Mouse (Mus musculus): ENCODE measurements around the gene Camk1d. TPM values are rescaled to one million over a fixed set of nuclear protein-coding genes. Genes with fewer than 3 reads are reported as not detected.

Camk1d gene
- total and polyA plus RNA-seq, 3 experiments: 4.6 to 12.4 (median 4.8) TPM

GRCm38 (mm10) chr2:5305156-5305555, 409.2 kb downstream of the Camk1d start:
- no peak for DNase-seq (ENCODE audit: extremely low read depth)
- dilution Hi-C loops (cut with MboI; ENCODE audit: extremely low pct_ligation_motif_present, extremely low pct_unique_long_range_greater_than_20kb, low sequenced_read_pairs): no loop called here
- Histone ChIP-seq H3K4me3 (replicated peaks in 1 of 3; ENCODE audit: low read depth in 2 of 3, low read length in 2 of 3, poor library complexity in 1 of 3) (no peak overlapping the region), H3K9ac (ENCODE audit: insufficient read depth, low read depth) (no peak overlapping the region), H3K9me3 (replicated peaks; ENCODE audit: low read length) (no peaks in the 10 kb centered on the region), H3K27ac (ENCODE audit: insufficient read depth, low read depth) (no peak overlapping the region), H3K36me3 (replicated peaks in 1 of 2; ENCODE audit: control insufficient read depth in 1 of 2, insufficient read depth in 1 of 2, low read length in 1 of 2) (peaks cover 0 to 56% of the 10 kb centered on the region in 2 experiments), H3K4me1 (ENCODE audit: control insufficient read depth in 1 of 2, insufficient read depth in 2 of 2) (no peaks in the 10 kb centered on the region), H3K79me2 (replicated peaks; ENCODE audit: control insufficient read depth, extremely low read depth, insufficient read depth, poor library complexity, severe bottlenecking) (no peaks in the 10 kb centered on the region), H3K27me3 (replicated peaks) (no peaks in the 10 kb centered on the region), H3K4me2 (ENCODE audit: insufficient read depth, low read depth, poor library complexity, severe bottlenecking) (no peak overlapping the region)
- in situ Hi-C loops (cut with MboI; ENCODE audit: low pct_ligation_motif_present, low pct_unique_long_range_greater_than_20kb, low sequenced_read_pairs): no loop called here
- TF ChIP-seq SIN3A (IDR thresholded peaks at IDR 0.05; ENCODE audit: low read length) (no peak), NRF1 (IDR thresholded peaks at IDR 0.05; ENCODE audit: low read depth, low read length) (no peak), JUND (conservative IDR thresholded peaks at IDR 0.05; ENCODE audit: low read depth, low read length) (no peak), ZC3H11A (IDR thresholded peaks at IDR 0.05; ENCODE audit: low read depth, low read length) (no peak), EP300 (IDR thresholded peaks at IDR 0.05; ENCODE audit: low read length) (no peak), MAX (IDR thresholded peaks at IDR 0.05; ENCODE audit: low read length) (no peak), USF2 (conservative IDR thresholded peaks at IDR 0.05; ENCODE audit: low read depth, low read length) (no peak), CTCF (conservative IDR thresholded peaks at IDR 0.05 in 1 of 2, IDR thresholded peaks at IDR 0.05 in 1 of 2; ENCODE audit: low read depth in 2 of 2, low read length in 2 of 2) (no peak), NELFE (IDR thresholded peaks at IDR 0.05; ENCODE audit: low read depth, low read length) (no peak), TCF12 (IDR thresholded peaks at IDR 0.05; ENCODE audit: low read depth, low read length) (no peak), ELF1 (IDR thresholded peaks at IDR 0.05; ENCODE audit: low read depth, low read length) (no peak)

GRCm38 (mm10) chr2:5304451-5304850, 409.9 kb downstream of the Camk1d start:
- in situ Hi-C loops (cut with MboI; ENCODE audit: low pct_ligation_motif_present, low pct_unique_long_range_greater_than_20kb, low sequenced_read_pairs) (no loop called here), dilution Hi-C loops (cut with MboI; ENCODE audit: extremely low pct_ligation_motif_present, extremely low pct_unique_long_range_greater_than_20kb, low sequenced_read_pairs) (no loop called here)
- no peak overlapping the region for H3K4me3 ChIP-seq (replicated peaks in 1 of 3; ENCODE audit: low read depth in 2 of 3, low read length in 2 of 3, poor library complexity in 1 of 3)
- no peak overlapping the region for H3K9ac ChIP-seq (ENCODE audit: insufficient read depth, low read depth)
- H3K4me1 ChIP-seq (ENCODE audit: control insufficient read depth in 1 of 2, insufficient read depth in 2 of 2): no peaks in the 10 kb centered on the region
- TF ChIP-seq IRF4 (IDR thresholded peaks at IDR 0.05; ENCODE audit: low read depth, low read length): no peak
- no peak for TF ChIP-seq E2F4 (IDR thresholded peaks at IDR 0.05; ENCODE audit: insufficient replicate concordance, low read depth, low read length)
- no peak for TF ChIP-seq MAZ (IDR thresholded peaks at IDR 0.05; ENCODE audit: low read depth, low read length)
- no peak for DNase-seq (ENCODE audit: extremely low read depth)
- H3K27ac ChIP-seq (ENCODE audit: insufficient read depth, low read depth): no peak overlapping the region
- H3K9me3 ChIP-seq (replicated peaks; ENCODE audit: low read length): no peaks in the 10 kb centered on the region
- H3K4me2 ChIP-seq (ENCODE audit: insufficient read depth, low read depth, poor library complexity, severe bottlenecking): no peak overlapping the region
- no peaks in the 10 kb centered on the region for H3K27me3 ChIP-seq (replicated peaks)
- no peaks in the 10 kb centered on the region for H3K79me2 ChIP-seq (replicated peaks; ENCODE audit: control insufficient read depth, extremely low read depth, insufficient read depth, poor library complexity, severe bottlenecking)
- peaks cover 0 to 56% of the 10 kb centered on the region in 2 experiments for H3K36me3 ChIP-seq (replicated peaks in 1 of 2; ENCODE audit: control insufficient read depth in 1 of 2, insufficient read depth in 1 of 2, low read length in 1 of 2)

- Histone ChIP-seq H3K27ac (ENCODE audit: insufficient read depth, low read depth) (no peak overlapping the region), H3K9ac (ENCODE audit: insufficient read depth, low read depth) (no peak overlapping the region), H3K9me3 (replicated peaks; ENCODE audit: low read length) (no peaks in the 10 kb centered on the region), H3K4me3 (replicated peaks in 1 of 3; ENCODE audit: low read depth in 2 of 3, low read length in 2 of 3, poor library complexity in 1 of 3) (no peak overlapping the region), H3K4me2 (ENCODE audit: insufficient read depth, low read depth, poor library complexity, severe bottlenecking) (no peak overlapping the region), H3K27me3 (replicated peaks) (no peaks in the 10 kb centered on the region), H3K79me2 (replicated peaks; ENCODE audit: control insufficient read depth, extremely low read depth, insufficient read depth, poor library complexity, severe bottlenecking) (no peaks in the 10 kb centered on the region), H3K4me1 (ENCODE audit: control insufficient read depth in 1 of 2, insufficient read depth in 2 of 2) (peaks cover 14 to 15% of the 10 kb centered on the region in 2 experiments), H3K36me3 (replicated peaks in 1 of 2; ENCODE audit: control insufficient read depth in 1 of 2, insufficient read depth in 1 of 2, low read length in 1 of 2) (peaks cover 0 to 63% of the 10 kb centered on the region in 2 experiments)
- dilution Hi-C loops (cut with MboI; ENCODE audit: extremely low pct_ligation_motif_present, extremely low pct_unique_long_range_greater_than_20kb, low sequenced_read_pairs) (no loop called here), in situ Hi-C loops (cut with MboI; ENCODE audit: low pct_ligation_motif_present, low pct_unique_long_range_greater_than_20kb, low sequenced_read_pairs) (no loop called here)
- no peak for TF ChIP-seq ETS1 (conservative IDR thresholded peaks at IDR 0.05; ENCODE audit: low read depth, low read length)
- TF ChIP-seq MAFK (IDR thresholded peaks at IDR 0.05; ENCODE audit: insufficient replicate concordance, low read length): no peak
- TF ChIP-seq SMC3 (IDR thresholded peaks at IDR 0.05; ENCODE audit: low read depth, low read length): no peak
- TF ChIP-seq HCFC1 (IDR thresholded peaks at IDR 0.05; ENCODE audit: low read depth, low read length): no peak
- TF ChIP-seq POLR2A (IDR thresholded peaks at IDR 0.05; ENCODE audit: low read depth, low read length): no peak
- TF ChIP-seq PAX5 (IDR thresholded peaks at IDR 0.05; ENCODE audit: low read length): no peak
- TF ChIP-seq GABPA (IDR thresholded peaks at IDR 0.05; ENCODE audit: insufficient replicate concordance, low read depth, low read length): no peak
- no peak for TF ChIP-seq JUND (conservative IDR thresholded peaks at IDR 0.05; ENCODE audit: low read depth, low read length)
- no peak for TF ChIP-seq CTCF (conservative IDR thresholded peaks at IDR 0.05 in 1 of 2, IDR thresholded peaks at IDR 0.05 in 1 of 2; ENCODE audit: low read depth in 2 of 2, low read length in 2 of 2)
- TF ChIP-seq NRF1 (IDR thresholded peaks at IDR 0.05; ENCODE audit: low read depth, low read length): no peak
- no peak for TF ChIP-seq BHLHE40 (IDR thresholded peaks at IDR 0.05; ENCODE audit: low read depth, low read length)
- no peak for TF ChIP-seq SIN3A (IDR thresholded peaks at IDR 0.05; ENCODE audit: low read length)
- no peak for TF ChIP-seq RCOR1 (conservative IDR thresholded peaks at IDR 0.05; ENCODE audit: low read depth, low read length)
- no peak for TF ChIP-seq MXI1 (IDR thresholded peaks at IDR 0.05; ENCODE audit: low read depth, low read length)
- no peak for TF ChIP-seq ZC3H11A (IDR thresholded peaks at IDR 0.05; ENCODE audit: low read depth, low read length)
- TF ChIP-seq MAZ (IDR thresholded peaks at IDR 0.05; ENCODE audit: low read depth, low read length): no peak
- TF ChIP-seq ZMIZ1 (IDR thresholded peaks at IDR 0.05; ENCODE audit: low read depth, low read length): no peak
- TF ChIP-seq POLR2AphosphoS2 (IDR thresholded peaks at IDR 0.05; ENCODE audit: low read depth, low read length): no peak
- TF ChIP-seq NELFE (IDR thresholded peaks at IDR 0.05; ENCODE audit: low read depth, low read length): no peak
- TF ChIP-seq CHD2 (IDR thresholded peaks at IDR 0.05; ENCODE audit: low read length): no peak
- no peak for DNase-seq (ENCODE audit: extremely low read depth)
Observed at GRCm38 (mm10) chr2:5301286-5301685, 413.0 kb downstream of the Camk1d start.
